Mouse (Mus musculus): ENCODE measurements at regions not wholly inside any gene's neighbourhood (a gene's known extent, or its start where the extent isn't known, plus 50 kb on each side); places are given as distances from the start of the nearest gene placed in this dataset.

DNA sequence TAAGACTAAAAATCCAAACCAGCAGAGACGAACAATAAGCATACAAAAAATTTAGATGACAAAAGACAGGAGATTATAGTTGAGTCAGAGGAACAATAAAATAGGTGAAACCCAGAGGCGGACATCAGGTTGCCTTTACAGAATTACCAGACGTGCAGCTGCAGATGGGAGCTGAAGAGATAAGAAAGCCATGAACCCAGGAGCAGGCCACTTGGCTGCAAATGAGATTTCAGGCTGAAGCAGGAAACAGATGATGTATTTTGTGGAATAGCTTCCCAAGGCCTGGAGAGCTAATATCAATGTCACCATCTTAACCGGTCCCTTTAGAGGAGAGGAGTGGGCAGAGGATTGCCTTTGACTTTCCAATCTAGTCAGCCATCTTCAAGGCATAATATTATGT lies 57.6 kb upstream of the Itga1 start:
- no peak for DNase-seq
- intact Hi-C loops (cut with DNase I): no loop called here

Data from gastrocnemius, postnatal 36 days (tissue).